Mouse (Mus musculus) right cerebral cortex, adult 18-20 months (tissue): ENCODE results near the gene Socs5.
"Not testable (repeated sequence)": the region's sequence is repeated elsewhere in the genome, so short reads cannot be mapped to it uniquely, and the experiment has no call there.

Source experiments
- DNase-seq: peaks from one replicate; pipeline ENCODE4 v3.0.0; 2022; ENCODE audit warnings: mixed read lengths

The Socs5 gene

GRCm38 (mm10) chr17:87107623-87108221 lies at the start of gene Socs5:
Gene Socs5, plus strand, starts transcription at chr17:87107679.
- DNase-seq: no peak

- no peak for DNase-seq
Measured at GRCm38 (mm10) chr17:87062639-87063038, 44.8 kb upstream of the Socs5 start.

- no peak for DNase-seq
Measured at GRCm38 (mm10) chr17:87063461-87063860, 44.0 kb upstream of the Socs5 start.

GRCm38 (mm10) chr17:87063969-87064368 lies 43.5 kb upstream of the Socs5 start:
- DNase-seq: no peak

GRCm38 (mm10) chr17:87068997-87069396 lies 38.5 kb upstream of the Socs5 start:
- DNase-seq: no peak

GRCm38 (mm10) chr17:87072183-87072582 lies 35.3 kb upstream of the Socs5 start:
- DNase-seq: not testable (repeated sequence)

- no peak for DNase-seq
Measured at GRCm38 (mm10) chr17:87072766-87073440, 34.6 kb upstream of the Socs5 start.

GRCm38 (mm10) chr17:87073470-87073869 lies 34.0 kb upstream of the Socs5 start:
- DNase-seq: no peak

GRCm38 (mm10) chr17:87078217-87078616 lies 29.3 kb upstream of the Socs5 start:
- not testable (repeated sequence) for DNase-seq

- DNase-seq: no peak
Measured at GRCm38 (mm10) chr17:87080724-87081123, 26.8 kb upstream of the Socs5 start.

GRCm38 (mm10) chr17:87082547-87082946 lies 24.9 kb upstream of the Socs5 start:
- no peak for DNase-seq

GRCm38 (mm10) chr17:87083671-87084070 lies 23.8 kb upstream of the Socs5 start:
- DNase-seq: no peak

- DNase-seq: no peak
Measured at GRCm38 (mm10) chr17:87085726-87086125, 21.8 kb upstream of the Socs5 start.

- no peak for DNase-seq
Measured at GRCm38 (mm10) chr17:87089296-87089695, 18.2 kb upstream of the Socs5 start.

- no peak for DNase-seq
Measured at GRCm38 (mm10) chr17:87093061-87093460, 14.4 kb upstream of the Socs5 start.

GRCm38 (mm10) chr17:87096951-87097350 lies 10.5 kb upstream of the Socs5 start:
- no peak for DNase-seq

- no peak for DNase-seq
Measured at GRCm38 (mm10) chr17:87097576-87097975, 9.9 kb upstream of the Socs5 start.

GRCm38 (mm10) chr17:87100947-87101346 lies 6.5 kb upstream of the Socs5 start:
- DNase-seq: no peak

- no peak for DNase-seq
Measured at GRCm38 (mm10) chr17:87102636-87103035, 4.8 kb upstream of the Socs5 start.

- no peak for DNase-seq
Measured at GRCm38 (mm10) chr17:87103060-87103459, 4.4 kb upstream of the Socs5 start.

- no peak for DNase-seq
Measured at GRCm38 (mm10) chr17:87104276-87104675, 3.2 kb upstream of the Socs5 start.

- DNase-seq: no peak
Measured at GRCm38 (mm10) chr17:87105941-87106340, 1.5 kb upstream of the Socs5 start.

GRCm38 (mm10) chr17:87106691-87107523 lies 572 bp upstream of the Socs5 start:
- peak; percentile 99 for DNase-seq
